Mouse (Mus musculus): ENCODE results near the gene Olfr1395.

DNA sequence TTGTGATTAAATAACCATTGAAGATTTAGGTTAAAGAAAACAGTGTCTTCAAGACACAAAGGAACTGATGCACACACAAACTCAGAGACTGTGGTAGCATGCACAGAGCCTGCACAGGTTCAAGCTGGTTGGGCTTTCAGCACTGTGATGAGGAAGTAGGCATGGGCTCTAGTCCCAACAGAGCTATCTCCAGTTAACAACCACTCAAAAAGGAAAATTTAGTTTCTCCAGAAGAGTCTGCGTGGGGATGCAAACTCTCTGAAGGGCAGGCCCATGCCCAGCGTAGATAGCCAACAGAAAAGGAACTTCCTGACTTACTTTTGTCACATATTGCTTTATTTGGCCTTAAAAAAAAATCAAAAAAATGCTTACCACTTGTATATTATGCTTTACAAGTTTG lies 49.3 kb upstream of the Olfr1395 start:
- TF ChIP-seq CTCF (IDR thresholded peaks at IDR 0.05; ENCODE audit: control insufficient read depth, insufficient read depth, low read length) = no peak
- no peak for TF ChIP-seq POLR2A (IDR thresholded peaks at IDR 0.05; ENCODE audit: borderline replicate concordance, control insufficient read depth, low read depth, low read length)
